Mouse (Mus musculus): ENCODE measurements at regions not wholly inside any gene's neighbourhood (a gene's known extent, or its start where the extent isn't known, plus 50 kb on each side); places are given as distances from the start of the nearest gene placed in this dataset.
"Not testable (repeated sequence)": the region's sequence is repeated elsewhere in the genome, so short reads cannot be mapped to it uniquely, and the experiment has no call there.

DNA sequence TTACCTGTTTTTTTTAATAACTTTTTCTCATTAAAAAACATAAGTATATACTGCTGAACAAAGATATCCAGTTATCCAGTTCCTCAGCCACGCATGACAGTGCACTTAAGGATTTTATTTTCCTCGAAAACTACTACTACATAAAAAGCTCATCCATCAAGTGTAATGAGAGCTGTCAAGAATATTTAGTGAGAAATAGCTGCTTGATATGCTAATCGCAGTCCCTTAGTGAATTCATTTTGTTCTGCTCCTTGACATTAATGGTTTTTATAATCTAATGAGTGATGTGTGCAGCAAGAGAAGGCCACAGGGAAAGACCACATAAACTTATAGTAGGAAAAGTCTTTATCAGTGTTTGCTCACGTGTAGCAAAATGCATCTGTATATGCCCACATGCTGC is 754.0 kb upstream of the Slc39a10 start:
- in situ Hi-C loops (cut with MboI; ENCODE audit: low sequenced_read_pairs in 2 of 2, unreplicated experiment in 2 of 2) = no loop called here

DNA sequence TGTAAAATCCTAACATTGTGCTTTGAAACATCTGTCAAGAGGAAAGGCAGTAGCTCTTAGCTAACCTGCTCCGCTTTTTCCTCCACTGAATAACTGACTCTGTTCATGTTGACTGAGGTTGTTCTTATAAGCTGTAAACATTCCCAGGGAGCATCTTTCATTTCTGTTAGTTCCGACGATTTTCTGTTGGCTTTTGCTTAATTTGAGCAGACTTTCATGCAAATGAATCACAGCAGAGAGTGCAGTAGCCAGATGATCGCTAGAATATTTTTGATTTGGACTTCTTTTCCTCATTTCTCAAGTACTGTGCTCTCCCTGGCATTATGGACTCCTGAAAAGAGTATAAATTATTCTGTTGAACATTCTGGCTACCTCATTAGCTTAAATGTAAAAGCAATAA is 713.9 kb upstream of the Slc39a10 start:
- Histone ChIP-seq H3K4me3 (ENCODE audit: insufficient read depth in 1 of 2, low read depth in 1 of 2, low read length in 2 of 2, poor library complexity in 1 of 2, severe bottlenecking in 1 of 2) (no peak overlapping the region), H3K36me3 (ENCODE audit: control insufficient read depth, insufficient read depth, low read length, poor library complexity, severe bottlenecking) (no peaks in the 10 kb centered on the region), H3K27ac (ENCODE audit: insufficient read depth, low read depth, low read length, poor library complexity, severe bottlenecking) (no peak overlapping the region), H3K9me3 (ENCODE audit: control insufficient read depth, insufficient read depth, low read depth, low read length) (no peaks in the 10 kb centered on the region), H3K9ac (ENCODE audit: insufficient read depth, low read depth, low read length, poor library complexity, severe bottlenecking) (no peak overlapping the region), H3K4me1 (ENCODE audit: control insufficient read depth in 2 of 2, insufficient read depth in 2 of 2, low read length in 2 of 2, poor library complexity in 1 of 2) (no peaks in the 10 kb centered on the region)
- in situ Hi-C loops (cut with MboI; ENCODE audit: low sequenced_read_pairs in 2 of 2, unreplicated experiment in 2 of 2) = no loop called here
- TF ChIP-seq MAFK (IDR thresholded peaks at IDR 0.05; ENCODE audit: insufficient read depth, low read depth, low read length) (no peak), ZC3H11A (IDR thresholded peaks at IDR 0.05; ENCODE audit: borderline replicate concordance, low read depth, low read length) (no peak), HCFC1 (IDR thresholded peaks at IDR 0.05; ENCODE audit: borderline replicate concordance, insufficient read depth, low read length) (no peak), CHD2 (IDR thresholded peaks at IDR 0.05; ENCODE audit: low read depth, low read length) (no peak), ZNF384 (IDR thresholded peaks at IDR 0.05; ENCODE audit: low read depth, low read length) (no peak)
- no peak for DNase-seq (ENCODE audit: low read depth, low spot score)

More for the DNA sequence above, 754.0 kb upstream of the Slc39a10 start:
- H3K9ac ChIP-seq (ENCODE audit: insufficient read depth, low read depth, low read length, poor library complexity, severe bottlenecking) = no peak overlapping the region
- DNase-seq (ENCODE audit: low read depth, low spot score) = no peak
- no peak overlapping the region for H3K4me3 ChIP-seq (ENCODE audit: insufficient read depth in 1 of 2, low read depth in 1 of 2, low read length in 2 of 2, poor library complexity in 1 of 2, severe bottlenecking in 1 of 2)
- TF ChIP-seq ZNF384 (IDR thresholded peaks at IDR 0.05; ENCODE audit: low read depth, low read length) (no peak), HCFC1 (IDR thresholded peaks at IDR 0.05; ENCODE audit: borderline replicate concordance, insufficient read depth, low read length) (no peak), ZC3H11A (IDR thresholded peaks at IDR 0.05; ENCODE audit: borderline replicate concordance, low read depth, low read length) (no peak), CHD2 (IDR thresholded peaks at IDR 0.05; ENCODE audit: low read depth, low read length) (no peak), MAFK (IDR thresholded peaks at IDR 0.05; ENCODE audit: insufficient read depth, low read depth, low read length) (no peak)
- H3K27ac ChIP-seq (ENCODE audit: insufficient read depth, low read depth, low read length, poor library complexity, severe bottlenecking) = no peak overlapping the region
- no peaks in the 10 kb centered on the region for H3K36me3 ChIP-seq (ENCODE audit: control insufficient read depth, insufficient read depth, low read length, poor library complexity, severe bottlenecking)
- no peaks in the 10 kb centered on the region for H3K4me1 ChIP-seq (ENCODE audit: control insufficient read depth in 2 of 2, insufficient read depth in 2 of 2, low read length in 2 of 2, poor library complexity in 1 of 2)
- H3K9me3 ChIP-seq (ENCODE audit: control insufficient read depth, insufficient read depth, low read depth, low read length) = no peaks in the 10 kb centered on the region

DNA sequence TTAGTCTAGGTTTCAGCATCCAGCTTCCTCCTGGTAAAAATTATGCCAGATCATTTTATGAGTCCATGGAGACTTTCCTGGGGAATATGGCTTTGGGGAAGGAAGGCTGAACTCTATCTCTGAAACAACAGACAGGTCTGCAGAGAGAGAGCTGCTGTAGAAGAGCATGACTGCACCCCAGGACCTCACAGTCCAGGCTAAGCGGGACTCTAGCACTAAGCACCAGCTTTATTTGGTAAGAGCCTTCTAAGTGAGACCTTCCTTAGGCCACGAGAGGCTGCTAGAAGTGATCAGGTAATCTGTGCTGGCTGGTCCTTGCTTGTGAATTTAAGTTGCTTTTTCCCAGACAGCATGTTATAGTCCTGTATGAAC is 711.3 kb upstream of the Slc39a10 start:
- H3K27ac ChIP-seq (ENCODE audit: insufficient read depth, low read depth, low read length, poor library complexity, severe bottlenecking) = no peak overlapping the region
- no peaks in the 10 kb centered on the region for H3K36me3 ChIP-seq (ENCODE audit: control insufficient read depth, insufficient read depth, low read length, poor library complexity, severe bottlenecking)
- H3K9me3 ChIP-seq (ENCODE audit: control insufficient read depth, insufficient read depth, low read depth, low read length) = no peaks in the 10 kb centered on the region
- TF ChIP-seq HCFC1 (IDR thresholded peaks at IDR 0.05; ENCODE audit: borderline replicate concordance, insufficient read depth, low read length) (no peak), CHD2 (IDR thresholded peaks at IDR 0.05; ENCODE audit: low read depth, low read length) (no peak), MAFK (IDR thresholded peaks at IDR 0.05; ENCODE audit: insufficient read depth, low read depth, low read length) (no peak)
- DNase-seq (ENCODE audit: low read depth, low spot score) = no peak
- H3K9ac ChIP-seq (ENCODE audit: insufficient read depth, low read depth, low read length, poor library complexity, severe bottlenecking) = no peak overlapping the region
- in situ Hi-C loops (cut with MboI; ENCODE audit: low sequenced_read_pairs in 2 of 2, unreplicated experiment in 2 of 2) = no loop called here
- no peaks in the 10 kb centered on the region for H3K4me1 ChIP-seq (ENCODE audit: control insufficient read depth in 2 of 2, insufficient read depth in 2 of 2, low read length in 2 of 2, poor library complexity in 1 of 2)
- no peak overlapping the region for H3K4me3 ChIP-seq (ENCODE audit: insufficient read depth in 1 of 2, low read depth in 1 of 2, low read length in 2 of 2, poor library complexity in 1 of 2, severe bottlenecking in 1 of 2)

DNA sequence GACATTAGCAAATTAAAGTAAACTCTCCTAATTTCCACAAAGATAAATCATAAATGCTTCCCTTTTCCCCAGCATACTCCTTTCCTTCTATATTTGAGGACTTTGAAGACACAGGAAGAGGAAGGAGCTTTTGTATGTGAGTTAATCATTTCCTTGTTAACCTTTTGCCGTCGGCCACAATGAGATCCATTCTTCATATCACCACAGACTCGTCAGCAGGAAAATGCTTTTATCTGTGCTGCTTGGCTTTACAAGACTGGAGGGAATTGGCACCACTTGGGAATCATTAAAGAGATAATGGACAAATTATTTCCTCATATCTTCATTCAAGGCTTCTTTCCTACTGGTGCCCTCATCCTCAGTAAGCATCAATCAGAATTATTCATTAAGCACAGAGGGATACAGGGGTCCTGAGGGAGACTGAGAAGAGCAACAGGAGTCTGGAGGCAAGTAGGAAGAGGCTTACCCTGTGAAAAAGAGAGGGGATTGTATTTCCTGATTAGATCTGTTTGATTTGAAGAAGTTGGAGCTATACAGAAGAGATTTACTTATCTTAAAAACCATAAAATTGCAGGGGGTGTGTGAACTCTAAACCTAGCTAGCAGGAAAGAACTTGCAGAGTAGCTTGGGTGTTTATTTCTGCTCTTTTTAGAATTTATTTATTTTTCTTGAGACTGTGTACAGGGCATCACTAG is 710.8 kb upstream of the Slc39a10 start:
- no peak overlapping the region for H3K4me3 ChIP-seq (ENCODE audit: insufficient read depth in 1 of 2, low read depth in 1 of 2, low read length in 2 of 2, poor library complexity in 1 of 2, severe bottlenecking in 1 of 2)
- no peak overlapping the region for H3K27ac ChIP-seq (ENCODE audit: insufficient read depth, low read depth, low read length, poor library complexity, severe bottlenecking)
- H3K36me3 ChIP-seq (ENCODE audit: control insufficient read depth, insufficient read depth, low read length, poor library complexity, severe bottlenecking) = no peaks in the 10 kb centered on the region
- no peak overlapping the region for H3K9ac ChIP-seq (ENCODE audit: insufficient read depth, low read depth, low read length, poor library complexity, severe bottlenecking)
- in situ Hi-C loops (cut with MboI; ENCODE audit: low sequenced_read_pairs in 2 of 2, unreplicated experiment in 2 of 2) = no loop called here
- H3K4me1 ChIP-seq (ENCODE audit: control insufficient read depth in 2 of 2, insufficient read depth in 2 of 2, low read length in 2 of 2, poor library complexity in 1 of 2) = no peaks in the 10 kb centered on the region
- DNase-seq (ENCODE audit: low read depth, low spot score) = no peak
- no peaks in the 10 kb centered on the region for H3K9me3 ChIP-seq (ENCODE audit: control insufficient read depth, insufficient read depth, low read depth, low read length)
- no peak for TF ChIP-seq HCFC1 (IDR thresholded peaks at IDR 0.05; ENCODE audit: borderline replicate concordance, insufficient read depth, low read length)
- TF ChIP-seq MAFK (IDR thresholded peaks at IDR 0.05; ENCODE audit: insufficient read depth, low read depth, low read length) = no peak
- no peak for TF ChIP-seq CHD2 (IDR thresholded peaks at IDR 0.05; ENCODE audit: low read depth, low read length)
- TF ChIP-seq ZC3H11A (IDR thresholded peaks at IDR 0.05; ENCODE audit: borderline replicate concordance, low read depth, low read length) = no peak

DNA sequence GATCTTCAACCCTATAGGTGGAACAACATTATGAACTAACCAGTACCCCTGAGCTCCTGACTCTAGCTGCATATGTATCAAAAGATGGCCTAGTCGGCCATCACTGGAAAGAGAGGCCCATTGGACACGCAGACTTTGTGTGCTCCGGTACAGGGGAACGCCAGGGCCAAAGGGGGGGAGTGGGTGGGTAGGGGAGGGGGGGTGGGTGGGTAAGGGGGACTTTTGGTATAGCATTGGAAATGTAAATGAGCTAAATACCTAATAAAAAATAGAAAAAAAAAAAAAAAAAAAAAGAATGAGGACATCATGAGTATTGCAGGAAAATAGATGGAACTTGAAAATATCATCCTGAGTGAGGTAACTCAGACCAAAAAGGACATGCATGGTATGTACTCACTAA is 701.0 kb upstream of the Slc39a10 start:
- H3K4me3 ChIP-seq (ENCODE audit: insufficient read depth in 1 of 2, low read depth in 1 of 2, low read length in 2 of 2, poor library complexity in 1 of 2, severe bottlenecking in 1 of 2); in situ Hi-C loops (cut with MboI; ENCODE audit: low sequenced_read_pairs in 2 of 2, unreplicated experiment in 2 of 2); DNase-seq (ENCODE audit: low read depth, low spot score); H3K4me1 ChIP-seq (ENCODE audit: control insufficient read depth in 2 of 2, insufficient read depth in 2 of 2, low read length in 2 of 2, poor library complexity in 1 of 2); H3K36me3 ChIP-seq (ENCODE audit: control insufficient read depth, insufficient read depth, low read length, poor library complexity, severe bottlenecking); H3K27ac ChIP-seq (ENCODE audit: insufficient read depth, low read depth, low read length, poor library complexity, severe bottlenecking); H3K9ac ChIP-seq (ENCODE audit: insufficient read depth, low read depth, low read length, poor library complexity, severe bottlenecking); H3K9me3 ChIP-seq (ENCODE audit: control insufficient read depth, insufficient read depth, low read depth, low read length): not testable (repeated sequence)
